ENCODE assay signal across 2 mouse cellular contexts in the genomic region with DNA sequence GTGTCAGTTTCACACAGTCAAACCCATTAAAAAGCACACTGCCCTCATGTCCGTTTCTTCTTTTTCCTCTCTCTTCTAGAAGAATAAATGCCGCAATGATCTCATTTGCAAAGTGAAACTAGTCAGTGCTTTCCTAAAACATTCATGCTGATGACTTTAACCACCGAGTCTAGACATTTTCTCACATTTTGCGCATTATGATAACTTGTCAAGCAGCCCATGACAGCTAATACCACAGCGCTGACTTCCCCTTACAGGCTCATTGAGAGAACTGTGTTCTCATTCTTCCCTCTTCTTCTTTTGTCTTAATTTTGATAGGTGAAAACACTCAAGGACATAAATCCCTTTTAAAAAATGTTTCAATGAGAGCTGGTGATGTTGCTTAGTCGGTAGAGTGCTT.
TF ChIP-seq lines count a peak whose summit lies in the region.

No protein-coding gene starts in this region.

TF ChIP-seq in CH12.LX, 34 proteins besides CTCF, POLR2A, EP300 and RAD21 (continued from another document):
- TF ChIP-seq KAT2A (IDR thresholded peaks at IDR 0.05; ENCODE audit: insufficient replicate concordance, low read length): no peak
- TF ChIP-seq IRF4 (IDR thresholded peaks at IDR 0.05; ENCODE audit: low read depth, low read length): peak; percentile 37; the same call in 1 of the 2 replicates

TF ChIP-seq in myocyte, 11 proteins besides CTCF, POLR2A, EP300 and RAD21 (continued from another document):
- TF ChIP-seq MYOG (IDR thresholded peaks at IDR 0.05; ENCODE audit: control insufficient read depth in 1 of 3, insufficient read depth in 1 of 3, insufficient read length in 2 of 3, low read depth in 2 of 3) (no peak), E2F4 (IDR thresholded peaks at IDR 0.05; ENCODE audit: insufficient read depth) (no peak), USF1 (IDR thresholded peaks at IDR 0.05; ENCODE audit: low read depth) (no peak), REST (IDR thresholded peaks at IDR 0.05; ENCODE audit: insufficient read depth, insufficient read length) (no peak), MYOD1 (IDR thresholded peaks at IDR 0.05; ENCODE audit: control insufficient read depth in 1 of 3, insufficient read length in 2 of 3, low read depth in 2 of 3) (no peak), MAX (IDR thresholded peaks at IDR 0.05; ENCODE audit: low read depth) (no peak), POLR2AphosphoS2 (IDR thresholded peaks at IDR 0.05; ENCODE audit: insufficient read length, low read depth) (no peak), TCF3 (IDR thresholded peaks at IDR 0.05; ENCODE audit: insufficient read length, low read depth) (no peak), SRF (IDR thresholded peaks at IDR 0.05; ENCODE audit: control insufficient read depth, insufficient read length, low read depth) (no peak)
TF ChIP-seq in myocyte: peak in this region for 0.
